Mouse (Mus musculus): ENCODE measurements around the gene Trim5. TPM values are rescaled to one million over a fixed set of nuclear protein-coding genes. Genes with fewer than 3 reads are reported as not detected.

The Trim5 gene
- polyA plus RNA-seq, 2 experiments from 2014 or later = 34.0 to 38.2 TPM

Other genes starting within 250 kb of the Trim5 start
- gene Olfr642, start 235.4 kb downstream of the Trim5 start, polyA plus RNA-seq (2017; shearing (Covaris generic)) = under 1 TPM in 1 of 2 experiments, not detected in 1; 0.07 TPM
- not detected for gene 4930516K23Rik, start 226.6 kb downstream of the Trim5 start, polyA plus RNA-seq (2017; shearing (Covaris generic))
- gene Olfr644, start 216.2 kb downstream of the Trim5 start, polyA plus RNA-seq (2017; shearing (Covaris generic)) = not detected
- not detected for gene Olfr645, start 202.6 kb downstream of the Trim5 start, polyA plus RNA-seq (2017; shearing (Covaris generic))
- not detected for gene Olfr646, start 183.2 kb downstream of the Trim5 start, polyA plus RNA-seq (2017; shearing (Covaris generic))
- not detected for gene Ubqln5, start 158.3 kb downstream of the Trim5 start, polyA plus RNA-seq (2017; shearing (Covaris generic))
- gene Olfr643, start 150.7 kb downstream of the Trim5 start, polyA plus RNA-seq (2017; shearing (Covaris generic)) = not detected
- gene Ubqln3, start 144.8 kb downstream of the Trim5 start, polyA plus RNA-seq (2017; shearing (Covaris generic)) = not detected
- gene Ubqlnl, start 137.5 kb downstream of the Trim5 start, polyA plus RNA-seq (2017; shearing (Covaris generic)) = not detected
- not detected for gene Olfm5, start 123.3 kb downstream of the Trim5 start, polyA plus RNA-seq (2017; shearing (Covaris generic))
- under 1 TPM; 0.28 to 0.47 TPM for gene Olfr648, start 104.7 kb downstream of the Trim5 start, polyA plus RNA-seq (2017; shearing (Covaris generic))
- not detected for gene Olfr649, start 92.1 kb downstream of the Trim5 start, polyA plus RNA-seq (2017; shearing (Covaris generic))
- 1 to 10 TPM in 1 of 2 experiments, not detected in 1; 1.8 TPM for gene Trim6, start 69.3 kb downstream of the Trim5 start, polyA plus RNA-seq (2017; shearing (Covaris generic))
- 10 to 100 TPM; 48.2 to 67.3 TPM for gene Trim34a, start 43.6 kb downstream of the Trim5 start, polyA plus RNA-seq (2017; shearing (Covaris generic))
- gene Trim12a, start 27.4 kb upstream of the Trim5 start, polyA plus RNA-seq (2017; shearing (Covaris generic)) = 100 to 1,000 TPM; 132 to 142 TPM
- gene Trim34b, start 41.4 kb upstream of the Trim5 start, polyA plus RNA-seq (2017; shearing (Covaris generic)) = 1 to 10 TPM in 1 of 2 experiments, under 1 TPM in 1; 0.53 to 1.0 TPM
- 10 to 100 TPM; 16.2 to 20.3 TPM for gene Trim12c, start 65.3 kb upstream of the Trim5 start, polyA plus RNA-seq (2017; shearing (Covaris generic))
- gene Trim30b, start 81.8 kb upstream of the Trim5 start, polyA plus RNA-seq (2017; shearing (Covaris generic)) = 1 to 10 TPM; 1.6 to 4.0 TPM
- 1 to 10 TPM; 1.1 to 1.7 TPM for gene Trim30c, start 112.7 kb upstream of the Trim5 start, polyA plus RNA-seq (2017; shearing (Covaris generic))
- gene Trim30a, start 177.1 kb upstream of the Trim5 start, polyA plus RNA-seq (2017; shearing (Covaris generic)) = 10 to 100 TPM; 77.9 to 80.9 TPM
- 10 to 100 TPM; 27.0 to 33.5 TPM for gene Trim30d, start 219.8 kb upstream of the Trim5 start, polyA plus RNA-seq (2017; shearing (Covaris generic))

All from activated CD4-positive, CD25-positive, alpha-beta regulatory T cell, adult 4 months (primary cell).